Mouse (Mus musculus): ENCODE results near the gene Klc2. TPM values are rescaled to one million over a fixed set of nuclear protein-coding genes. Genes with fewer than 3 reads are reported as not detected.

Gene Klc2
- polyA plus RNA-seq, 2 experiments from 2014 or later, result 4.6 to 6.7 TPM

DNA sequence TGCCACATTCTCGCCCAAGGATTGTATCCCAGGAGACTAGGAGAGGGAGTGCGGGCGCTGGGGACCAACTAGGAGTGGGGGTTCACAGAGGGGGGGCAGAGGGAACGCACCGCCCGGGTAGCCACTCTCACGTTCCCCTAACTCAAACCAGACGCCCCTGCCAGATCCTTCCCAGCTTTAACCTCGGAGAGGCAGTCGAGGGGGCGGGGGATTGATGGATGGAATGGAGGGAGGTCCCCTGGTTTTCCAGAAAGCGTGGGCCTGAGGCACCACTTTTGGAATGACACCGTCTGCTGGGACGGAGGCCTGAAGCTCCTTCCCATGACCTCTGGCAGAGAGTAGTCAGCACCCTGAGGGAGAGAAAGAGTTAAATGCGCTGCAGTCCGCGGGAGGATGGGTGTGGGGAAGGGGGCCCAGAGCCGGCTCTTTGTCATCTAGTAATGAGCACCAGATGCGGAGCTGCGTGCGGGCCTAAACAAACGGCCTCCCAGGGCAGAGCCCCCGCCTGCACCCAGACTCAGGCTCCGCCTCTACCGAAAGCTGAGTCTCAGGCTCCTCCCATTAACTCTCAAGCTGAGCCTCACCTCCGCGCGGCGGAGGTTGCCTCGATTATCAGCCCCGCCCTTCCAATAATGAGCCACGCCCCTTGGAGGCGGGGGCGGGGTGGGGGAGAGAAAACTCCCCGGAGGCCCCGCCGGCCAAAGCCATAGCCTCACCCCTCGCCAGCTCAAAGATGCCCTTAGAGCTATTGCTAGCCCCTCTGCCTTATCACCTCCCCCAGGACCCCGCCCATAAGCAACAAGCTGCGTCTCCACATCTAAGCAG, 46.6 kb downstream of the Klc2 start:
- peak; percentile 84 for ATAC-seq

DNA sequence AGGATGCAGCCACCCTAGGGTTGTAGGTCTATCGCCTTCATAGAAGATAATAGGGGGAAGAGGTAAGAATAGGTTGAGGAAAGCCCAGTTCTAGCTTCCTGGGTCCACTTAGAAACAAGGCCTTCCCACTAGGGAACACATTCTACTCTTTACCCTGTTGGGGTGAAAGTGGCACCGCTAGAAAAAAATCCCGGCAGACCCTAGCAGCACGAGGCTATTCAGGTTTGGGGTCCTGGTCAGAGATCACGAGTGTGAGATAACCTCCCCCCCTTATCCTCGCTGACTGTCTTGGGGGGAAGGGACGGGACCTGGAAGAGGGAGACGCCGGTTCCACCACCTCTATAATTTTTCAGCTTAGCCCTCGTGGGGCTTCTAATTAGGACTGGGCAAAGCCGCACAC, 47.3 kb downstream of the Klc2 start:
- ATAC-seq, result no peak

DNA sequence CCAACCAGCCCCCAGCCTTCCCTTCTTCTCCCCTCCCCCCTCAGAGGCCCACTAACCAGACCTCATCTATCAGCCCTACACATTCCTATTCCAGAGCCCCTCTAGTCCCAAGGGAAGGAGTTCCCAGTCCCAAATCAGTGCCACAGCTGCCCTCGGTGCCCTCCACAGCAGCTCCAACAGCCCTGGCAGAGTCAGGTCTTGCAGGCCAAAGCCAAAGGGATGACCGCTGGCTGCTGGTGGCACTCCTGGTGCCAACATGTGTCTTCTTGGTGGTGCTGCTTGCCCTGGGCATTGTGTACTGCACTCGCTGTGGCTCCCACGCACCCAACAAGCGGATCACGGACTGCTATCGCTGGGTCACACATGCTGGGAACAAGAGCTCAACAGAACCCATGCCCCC, 48.4 kb downstream of the Klc2 start:
- ATAC-seq, result no peak

DNA sequence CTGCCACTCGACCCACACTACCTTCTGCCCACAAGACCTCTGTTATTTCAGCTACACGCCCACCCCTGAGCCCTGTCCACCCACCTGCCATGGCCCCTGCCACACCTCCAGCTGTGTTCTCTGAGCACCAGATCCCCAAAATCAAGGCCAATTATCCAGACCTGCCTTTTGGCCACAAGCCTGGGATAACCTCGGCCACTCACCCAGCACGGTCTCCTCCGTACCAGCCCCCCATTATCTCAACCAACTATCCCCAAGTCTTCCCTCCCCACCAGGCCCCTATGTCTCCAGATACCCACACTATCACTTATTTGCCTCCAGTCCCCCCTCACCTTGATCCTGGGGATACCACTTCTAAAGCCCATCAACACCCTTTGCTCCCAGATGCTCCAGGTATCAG, 48.9 kb downstream of the Klc2 start:
- no peak for ATAC-seq

DNA sequence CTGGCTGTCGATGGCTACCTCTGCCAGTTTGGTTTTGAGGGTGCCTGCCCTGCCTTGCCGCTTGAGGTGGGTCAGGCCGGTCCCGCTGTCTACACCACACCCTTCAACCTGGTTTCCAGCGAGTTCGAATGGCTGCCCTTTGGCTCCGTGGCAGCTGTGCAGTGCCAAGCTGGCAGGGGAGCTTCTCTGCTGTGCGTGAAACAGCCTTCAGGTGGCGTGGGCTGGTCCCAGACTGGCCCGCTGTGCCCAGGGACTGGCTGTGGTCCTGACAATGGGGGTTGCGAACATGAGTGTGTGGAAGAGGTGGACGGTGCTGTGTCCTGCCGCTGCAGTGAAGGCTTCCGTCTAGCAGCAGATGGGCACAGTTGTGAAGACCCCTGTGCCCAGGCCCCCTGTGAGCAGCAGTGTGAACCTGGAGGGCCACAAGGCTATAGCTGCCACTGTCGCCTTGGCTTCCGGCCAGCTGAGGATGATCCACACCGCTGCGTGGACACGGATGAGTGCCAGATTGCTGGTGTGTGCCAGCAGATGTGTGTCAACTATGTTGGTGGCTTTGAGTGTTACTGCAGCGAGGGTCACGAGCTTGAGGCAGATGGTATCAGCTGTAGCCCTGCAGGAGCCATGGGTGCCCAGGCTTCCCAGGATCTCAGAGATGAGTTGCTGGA, 49.7 kb downstream of the Klc2 start:
- no peak for ATAC-seq

DNA sequence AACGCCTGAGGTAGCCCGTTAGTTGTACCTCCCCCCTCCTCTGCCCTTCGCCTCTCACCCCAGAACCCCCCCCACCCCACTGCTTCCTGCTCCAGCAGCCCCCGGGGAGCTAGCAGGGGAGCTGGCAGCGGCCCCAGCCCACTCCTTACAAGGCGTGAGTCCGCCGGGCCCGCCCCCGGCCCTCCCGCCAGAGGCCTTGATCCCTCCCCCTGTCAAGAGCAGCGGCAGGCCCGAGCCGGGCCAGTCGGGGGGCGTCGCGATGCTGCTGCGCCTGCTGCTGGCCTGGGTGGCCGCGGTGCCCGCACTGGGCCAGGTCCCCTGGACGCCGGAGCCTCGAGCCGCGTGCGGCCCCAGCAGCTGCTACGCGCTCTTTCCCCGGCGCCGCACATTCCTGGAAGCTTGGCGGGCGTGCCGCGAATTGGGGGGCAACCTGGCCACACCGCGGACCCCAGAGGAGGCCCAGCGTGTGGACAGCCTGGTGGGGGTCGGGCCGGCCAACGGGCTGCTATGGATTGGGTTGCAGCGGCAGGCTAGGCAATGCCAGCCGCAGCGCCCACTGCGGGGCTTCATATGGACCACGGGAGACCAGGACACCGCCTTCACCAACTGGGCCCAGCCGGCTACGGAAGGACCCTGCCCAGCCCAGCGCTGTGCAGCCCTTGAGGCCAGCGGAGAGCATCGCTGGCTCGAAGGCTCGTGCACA, 50.3 kb downstream of the Klc2 start, which contains the start of gene Cd248:
TSS of gene Cd248 (plus strand) at position 212 of the 703 bp plus-strand sequence.
- no peak for ATAC-seq

DNA sequence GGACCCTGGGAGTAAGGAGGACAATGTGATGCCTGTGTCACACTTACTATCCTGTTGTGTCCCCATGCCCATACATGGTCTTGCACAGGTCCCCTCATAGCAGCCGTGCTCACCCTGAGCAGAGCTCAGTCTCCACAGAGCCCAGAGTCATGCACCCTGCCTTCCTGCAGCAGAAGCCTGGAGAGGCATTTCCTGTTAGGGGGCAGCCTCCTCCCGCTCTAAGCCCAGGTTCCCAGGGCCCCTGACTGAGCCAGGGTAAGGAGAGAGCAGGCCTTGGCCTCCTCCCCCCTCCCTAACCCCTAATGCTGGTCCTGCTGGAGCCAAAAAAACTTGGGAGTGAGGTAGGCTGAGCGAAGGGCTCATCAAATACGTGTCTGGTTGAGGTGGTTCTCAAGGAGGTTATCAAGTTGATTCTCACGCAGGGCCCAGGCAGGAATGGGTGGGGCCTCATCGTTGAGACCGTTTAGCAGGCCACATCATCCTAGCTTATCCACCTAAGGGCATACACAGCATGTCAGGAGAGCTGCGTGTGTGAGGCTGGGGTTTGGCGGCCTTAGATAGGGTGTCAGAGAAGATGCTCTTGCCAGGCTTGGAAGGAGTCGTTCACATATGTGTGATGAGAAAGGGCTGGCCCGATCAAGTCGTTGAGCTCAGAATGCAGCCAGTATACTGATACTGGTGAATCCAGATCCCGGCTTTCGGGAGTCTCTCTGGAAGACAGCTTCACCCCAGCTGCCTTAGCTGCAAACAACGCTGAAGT, 51.1 kb downstream of the Klc2 start:
- no peak for ATAC-seq

DNA sequence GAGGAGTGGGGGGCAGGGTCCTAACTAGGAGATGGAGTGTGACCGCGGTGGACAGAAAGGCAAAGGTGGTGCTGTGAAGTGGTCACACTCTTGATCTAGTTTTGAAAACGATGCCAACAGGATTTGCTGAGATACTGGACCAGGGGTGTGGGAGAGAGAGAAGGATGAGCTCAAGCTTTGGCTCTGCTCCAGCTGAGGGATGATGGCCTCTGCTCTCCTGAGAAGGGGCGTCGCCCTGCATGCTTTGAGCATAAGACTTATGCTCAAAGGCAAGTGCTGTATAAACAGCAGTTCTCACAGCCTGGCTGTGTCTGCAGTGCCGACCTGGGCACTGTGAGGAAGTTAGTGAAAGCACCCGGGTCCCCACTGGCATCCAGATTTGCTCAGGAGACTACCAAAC, 53.3 kb downstream of the Klc2 start:
- no peak for ATAC-seq

DNA sequence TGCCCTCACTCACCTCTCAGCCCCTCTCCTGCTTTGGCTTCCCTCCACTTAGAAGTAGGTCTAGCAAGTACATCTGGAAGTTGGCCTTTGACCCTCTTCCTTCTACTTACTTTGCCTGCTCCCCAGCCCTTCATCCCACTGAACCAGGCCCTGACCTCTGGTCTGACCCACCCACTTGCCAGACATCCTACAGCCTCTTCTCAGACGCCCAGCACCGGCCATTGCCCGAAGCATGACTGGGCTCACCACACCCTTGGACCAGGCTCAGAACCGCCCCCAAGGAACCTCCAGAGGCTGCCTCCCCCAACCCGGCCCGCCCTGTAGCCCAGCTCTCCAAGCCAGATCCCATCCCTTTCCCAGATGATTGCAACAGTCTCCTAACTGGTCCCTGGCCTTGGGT, 55.9 kb downstream of the Klc2 start:
- ATAC-seq, result no peak

DNA sequence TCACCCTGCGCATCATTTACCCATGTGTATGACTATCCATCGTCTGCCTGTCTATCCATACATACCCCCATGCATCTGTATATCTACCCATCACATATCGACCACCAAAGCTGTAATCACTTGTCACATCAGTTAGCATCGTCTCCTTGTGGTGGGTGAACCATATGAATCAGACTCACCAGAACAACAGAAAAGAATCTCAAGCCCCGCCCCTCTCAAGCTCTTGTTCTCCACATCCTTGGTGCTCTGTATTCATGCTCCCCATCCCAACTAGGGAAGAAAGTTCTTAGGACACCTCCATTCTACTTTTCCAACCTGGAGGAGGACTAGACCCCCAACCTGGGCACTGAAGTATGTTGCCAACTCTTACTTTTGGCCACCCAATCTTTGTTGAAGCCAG, 56.3 kb downstream of the Klc2 start:
- ATAC-seq, result no peak

DNA sequence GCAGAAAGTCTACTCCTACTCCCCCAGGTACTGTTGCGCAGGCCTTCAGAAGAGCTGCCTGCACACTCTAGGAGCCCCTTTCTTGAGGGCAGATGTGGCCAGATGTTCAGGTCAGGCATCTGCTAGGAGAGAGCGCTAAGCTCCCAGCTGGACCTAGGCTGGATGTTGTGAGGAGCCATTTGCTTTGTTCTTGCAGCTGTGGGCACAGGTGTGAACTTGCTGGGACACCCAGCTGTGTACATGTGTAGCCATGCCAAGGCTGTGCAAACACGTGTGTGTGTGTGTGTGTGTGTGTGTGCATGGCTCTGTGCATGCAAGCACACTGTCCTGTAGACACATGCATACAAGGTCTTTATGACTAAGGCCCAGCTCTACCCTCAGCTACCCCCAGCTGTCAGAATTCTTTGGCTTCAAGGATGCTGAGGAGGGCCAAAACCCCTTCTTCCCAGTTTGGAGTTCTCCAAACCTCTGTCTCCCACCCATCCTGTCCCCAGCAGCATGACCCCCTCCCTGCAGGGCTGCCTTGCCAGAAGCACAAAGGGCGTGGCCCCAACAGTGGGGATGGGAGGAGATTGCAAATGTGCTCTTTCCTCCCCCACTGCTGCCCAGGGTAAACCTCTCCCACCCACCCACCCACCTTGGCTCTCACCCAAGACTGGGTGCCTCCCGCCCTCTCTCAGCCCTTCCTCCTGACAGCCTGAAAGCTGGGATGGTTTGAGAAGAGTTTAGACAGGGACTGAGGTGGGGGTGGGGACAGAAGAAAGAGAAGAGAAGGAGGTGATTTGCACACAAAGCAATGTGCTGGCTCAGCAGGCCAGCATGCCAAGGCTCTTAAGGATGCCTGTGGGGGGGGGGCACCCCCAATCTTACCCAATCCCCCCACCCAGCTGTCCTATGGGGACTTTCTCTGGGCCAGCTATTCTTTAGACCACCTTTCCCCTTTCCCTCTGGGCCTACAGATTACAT, 57.7 kb downstream of the Klc2 start:
- ATAC-seq, result no peak

DNA sequence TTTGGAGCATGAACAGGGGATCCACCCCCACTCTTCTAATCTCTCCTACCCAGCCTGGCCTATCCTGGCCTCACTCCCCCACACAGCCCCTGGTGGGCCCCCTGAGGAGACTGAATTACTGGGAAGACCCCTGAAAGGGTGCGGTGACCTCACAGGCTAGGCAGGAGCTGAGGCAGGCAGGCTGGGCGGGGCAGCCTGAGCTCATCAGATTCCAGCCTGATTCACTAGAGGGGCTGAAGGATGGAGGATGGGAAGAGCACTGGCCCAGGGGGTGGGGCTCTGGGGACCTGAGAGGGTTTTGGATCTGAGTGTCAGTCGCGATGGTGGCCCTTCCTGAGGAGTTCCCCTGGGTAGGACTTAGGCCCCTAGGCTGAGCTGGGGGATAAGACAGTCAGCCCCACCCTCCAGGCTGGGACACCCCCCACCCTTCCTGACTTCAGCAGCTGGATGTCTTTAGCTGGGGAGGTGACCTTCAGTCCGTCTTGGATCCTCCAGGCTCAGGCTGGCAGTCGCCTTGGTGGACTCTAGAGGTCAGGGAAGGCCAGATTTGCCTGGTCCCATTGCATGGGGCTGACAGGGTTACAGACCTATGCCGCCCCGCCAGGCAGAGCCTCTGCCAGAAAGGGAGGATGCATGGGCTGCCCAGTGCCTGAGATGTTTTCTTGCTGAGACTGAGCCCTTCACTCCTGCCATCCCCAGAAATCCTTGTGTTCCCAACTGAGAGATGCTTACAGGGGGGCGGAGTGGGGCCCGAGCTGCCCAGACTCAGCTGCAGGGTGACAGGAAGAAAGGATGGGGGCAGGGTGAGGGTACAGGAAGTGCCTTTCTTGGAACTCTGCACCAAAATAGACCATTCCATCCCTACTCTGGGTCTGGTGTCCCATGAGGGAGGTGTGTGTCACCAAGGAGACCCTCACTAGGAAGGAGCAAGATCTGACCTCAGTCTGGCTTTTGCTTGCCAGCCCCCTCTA, 59.3 kb downstream of the Klc2 start:
- ATAC-seq, result no peak

DNA sequence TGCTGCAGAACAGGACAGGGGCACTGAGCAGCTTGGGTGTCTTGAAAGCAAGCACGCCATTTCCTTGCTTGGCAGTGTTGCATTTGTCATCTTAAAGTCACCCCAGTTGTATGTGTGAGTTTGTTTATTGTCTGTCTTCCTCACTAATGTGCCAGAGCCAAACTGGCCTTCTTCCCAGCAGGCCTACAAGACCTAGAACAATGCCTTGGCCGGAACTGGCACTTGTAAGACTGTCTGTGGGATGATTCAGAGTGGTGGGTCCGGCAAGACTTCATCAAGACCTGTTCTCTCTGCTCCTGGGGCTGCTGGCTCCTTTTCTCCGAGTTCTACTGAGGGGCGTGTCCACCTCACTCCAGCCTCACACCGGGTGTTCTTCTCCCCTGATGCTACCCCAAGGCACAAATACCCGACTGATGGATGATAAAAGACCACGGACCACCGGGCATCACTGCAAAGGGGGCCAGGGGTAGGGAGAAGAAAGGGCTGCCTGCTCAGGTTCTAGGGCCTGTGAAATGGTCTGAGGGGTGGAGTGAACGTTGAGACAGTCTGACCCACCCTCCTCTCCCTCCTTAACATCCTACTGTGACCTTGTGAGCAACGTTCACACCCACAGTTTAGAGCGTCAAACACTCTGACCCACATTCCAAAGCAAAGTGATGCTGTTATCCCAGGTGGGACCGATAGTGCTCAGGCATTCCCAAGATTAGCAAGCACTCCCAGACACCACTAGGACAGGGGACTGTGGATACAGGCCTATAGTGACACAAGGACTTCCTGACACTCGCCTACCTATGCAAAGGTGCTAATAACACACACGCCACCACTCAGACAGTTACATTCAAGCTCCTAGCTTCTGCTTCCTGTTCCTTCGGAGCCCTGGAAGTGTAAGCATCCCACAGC, 60.2 kb downstream of the Klc2 start:
- ATAC-seq, result no peak

Other genes with a start within 250 kb of the Klc2 start
- not detected for gene Actn3, start 240.7 kb downstream of the Klc2 start, polyA plus RNA-seq (2017; shearing (Covaris generic))
- gene Zdhhc24, start 239.9 kb downstream of the Klc2 start, polyA plus RNA-seq (2017; shearing (Covaris generic)), result 1 to 10 TPM; 6.3 to 6.7 TPM
- gene Bbs1, start 211.9 kb downstream of the Klc2 start, polyA plus RNA-seq (2017; shearing (Covaris generic)), result 1 to 10 TPM in 1 of 2 experiments, not detected in 1; 1.4 TPM
- 10 to 100 TPM; 38.4 to 59.4 TPM for gene Dpp3, start 190.3 kb downstream of the Klc2 start, polyA plus RNA-seq (2017; shearing (Covaris generic))
- under 1 TPM in 1 of 2 experiments, not detected in 1; 0.25 TPM for gene Peli3, start 175.4 kb downstream of the Klc2 start, polyA plus RNA-seq (2017; shearing (Covaris generic))
- 10 to 100 TPM; 79.9 to 91.1 TPM for gene Mrpl11, start 156.4 kb downstream of the Klc2 start, polyA plus RNA-seq (2017; shearing (Covaris generic))
- gene Npas4, start 128.2 kb downstream of the Klc2 start, polyA plus RNA-seq (2017; shearing (Covaris generic)), result under 1 TPM; 0.32 to 0.83 TPM
- 1 to 10 TPM in 1 of 2 experiments, under 1 TPM in 1; 0.46 to 2.1 TPM for gene Slc29a2, start 94.7 kb downstream of the Klc2 start, polyA plus RNA-seq (2017; shearing (Covaris generic))
- 10 to 100 TPM; 10.5 to 13.4 TPM for gene B4gat1, start 79.7 kb downstream of the Klc2 start, polyA plus RNA-seq (2017; shearing (Covaris generic))
- gene AC124502.3, start 79.7 kb downstream of the Klc2 start, polyA plus RNA-seq (2017; shearing (Covaris generic)), result under 1 TPM; 0.40 to 0.68 TPM
- gene Brms1, start 77.2 kb downstream of the Klc2 start, polyA plus RNA-seq (2017; shearing (Covaris generic)), result 100 to 1,000 TPM in 1 of 2 experiments, 10 to 100 TPM in 1; 91.4 to 102 TPM
- under 1 TPM in 1 of 2 experiments, not detected in 1; 0.13 TPM for gene Rin1, start 68.1 kb downstream of the Klc2 start, polyA plus RNA-seq (2017; shearing (Covaris generic))
- gene Cd248, start 50.5 kb downstream of the Klc2 start, polyA plus RNA-seq (2017; shearing (Covaris generic)), result not detected
- not detected for gene Tmem151a, start 33.0 kb downstream of the Klc2 start, polyA plus RNA-seq (2017; shearing (Covaris generic))
- gene Yif1a, start 30.0 kb downstream of the Klc2 start, polyA plus RNA-seq (2017; shearing (Covaris generic)), result 10 to 100 TPM; 49.2 to 51.1 TPM
- not detected for gene Cnih2, start 20.0 kb downstream of the Klc2 start, polyA plus RNA-seq (2017; shearing (Covaris generic))
- 100 to 1,000 TPM; 118 to 143 TPM for gene Rab1b, start 11.5 kb downstream of the Klc2 start, polyA plus RNA-seq (2017; shearing (Covaris generic))
- gene Pacs1, start 154.6 kb upstream of the Klc2 start, polyA plus RNA-seq (2017; shearing (Covaris generic)), result 10 to 100 TPM; 15.7 to 16.3 TPM
- gene Sf3b2, start 176.9 kb upstream of the Klc2 start, polyA plus RNA-seq (2017; shearing (Covaris generic)), result 100 to 1,000 TPM; 299 to 359 TPM
- gene Gal3st3, start 179.8 kb upstream of the Klc2 start, polyA plus RNA-seq (2017; shearing (Covaris generic)), result under 1 TPM in 1 of 2 experiments, not detected in 1; 0.13 TPM
- gene Catsper1, start 217.2 kb upstream of the Klc2 start, polyA plus RNA-seq (2017; shearing (Covaris generic)), result not detected
- gene Cst6, start 231.0 kb upstream of the Klc2 start, polyA plus RNA-seq (2017; shearing (Covaris generic)), result 1 to 10 TPM; 7.8 to 7.9 TPM
- gene Eif1ad, start 248.2 kb upstream of the Klc2 start, polyA plus RNA-seq (2017; shearing (Covaris generic)), result 10 to 100 TPM; 43.7 to 51.9 TPM
- 100 to 1,000 TPM; 291 to 328 TPM for gene Banf1, start 248.6 kb upstream of the Klc2 start, polyA plus RNA-seq (2017; shearing (Covaris generic))

All from activated CD4-positive, CD25-positive, alpha-beta regulatory T cell, adult 4 months (primary cell).